Mouse (Mus musculus) heart, embryonic 12.5 days (tissue): Measurements from ENCODE around the gene Narfl. TPM values are rescaled to one million over a fixed set of nuclear protein-coding genes. Genes with fewer than 3 reads are reported as not detected.
A peak's percentile ranks its signal among the peaks of the same experiment; 100 is the strongest.

Source experiments
- ATAC-seq: fragments of 200-750 bp; cut with Nextera tagmentation; 2 replicates; pipeline ENCODE4 v1.8.0; 2017; ENCODE audit warnings: moderate TSS enrichment, moderate library complexity; ENCODE audit not compliant: insufficient number of reproducible peaks, low FRiP score
- H3K27ac ChIP-seq: fragments of 300-500 bp; sonication (generic); 2 replicates; pipeline ENCODE4 v1.5.1; 2016; ENCODE audit warnings: mild to moderate bottlenecking, moderate library complexity; ENCODE audit not compliant: poor library complexity, severe bottlenecking
- H3K27me3 ChIP-seq: fragments of 300-500 bp; sonication (generic); replicated peaks from 2 replicates; pipeline ENCODE4 v1.6.1; 2016; ENCODE audit warnings: mild to moderate bottlenecking, moderate library complexity
- H3K36me3 ChIP-seq: fragments of 300-500 bp; sonication (generic); 2 replicates; pipeline ENCODE4 v1.6.1; 2016; ENCODE audit warnings: mild to moderate bottlenecking, moderate library complexity
- H3K4me1 ChIP-seq: fragments of 300-500 bp; sonication (generic); replicated peaks from 2 replicates; pipeline ENCODE4 v1.6.1; 2016; ENCODE audit warnings: mild to moderate bottlenecking
- H3K4me2 ChIP-seq: fragments of 300-500 bp; sonication (generic); 2 replicates; pipeline ENCODE4 v1.6.1; 2016; ENCODE audit warnings: mild to moderate bottlenecking, moderate library complexity
- H3K4me3 ChIP-seq: fragments of 300-500 bp; sonication (generic); 2 replicates; pipeline ENCODE4 v1.5.1; 2016; ENCODE audit warnings: mild to moderate bottlenecking
- H3K9ac ChIP-seq: fragments of 300-500 bp; sonication (generic); 2 replicates; pipeline ENCODE4 v1.6.1; 2016; ENCODE audit warnings: mild to moderate bottlenecking, moderate library complexity
- H3K9me3 ChIP-seq: fragments of 300-500 bp; sonication (generic); replicated peaks from 2 replicates; pipeline ENCODE4 v1.6.1; 2016; ENCODE audit warnings: mild to moderate bottlenecking, moderate library complexity
- WGBS: fragments of 180-500 bp; shearing (Covaris S2); methylation state at CpG from one replicate; pipeline ENCODE4 v1.1.7; 2016; 5-methylcytosine and 5-hydroxymethylcytosine counted together
- polyA plus RNA-seq: library from polyadenylated mRNA; unstranded; fragments of >200 nt; fragmentation: Nextera tagmentation; extraction: Ambion mirVana; gene quantifications from 2 replicates; pipeline ENCODE4 v1.2.1, GENCODE M21; 2016

The Narfl gene
- polyA plus RNA-seq, 1 experiment from 2014 or later = 31.8 TPM

- H3K27ac ChIP-seq = no peak overlapping the region
These were observed 11.0 kb upstream of the Narfl start for GRCm38 (mm10) chr17:25762591-25762990.

GRCm38 (mm10) chr17:25765886-25766285, 7.7 kb upstream of the Narfl start:
- H3K4me2 ChIP-seq = no peak overlapping the region
- WGBS = 47% methylated on average over 5 of the region's 5 CpGs
- ATAC-seq = no peak

More at GRCm38 (mm10) chr17:25762591-25762990, 11.0 kb upstream of the Narfl start:
- ATAC-seq = no peak
- H3K36me3 ChIP-seq = no peaks in the 10 kb centered on the region
- H3K4me3 ChIP-seq = no peak overlapping the region
- H3K4me2 ChIP-seq = no peak overlapping the region
- no peaks in the 10 kb centered on the region for H3K4me1 ChIP-seq
- WGBS = 26% methylated on average over 3 of the region's 3 CpGs
- no peak overlapping the region for H3K9ac ChIP-seq
- peaks cover 15% of the 10 kb centered on the region for H3K27me3 ChIP-seq
- H3K9me3 ChIP-seq = no peaks in the 10 kb centered on the region

GRCm38 (mm10) chr17:25769331-25769730, 4.2 kb upstream of the Narfl start:
- peaks cover 4% of the 10 kb centered on the region for H3K4me1 ChIP-seq
- no peaks in the 10 kb centered on the region for H3K36me3 ChIP-seq
- no peak overlapping the region for H3K4me2 ChIP-seq
- H3K9ac ChIP-seq = no peak overlapping the region
- 62% methylated on average over 9 of the region's 9 CpGs for WGBS
- no peak overlapping the region for H3K27ac ChIP-seq
- H3K9me3 ChIP-seq = no peaks in the 10 kb centered on the region
- ATAC-seq = no peak
- H3K4me3 ChIP-seq = no peak overlapping the region
- peaks cover 27% of the 10 kb centered on the region for H3K27me3 ChIP-seq

More at GRCm38 (mm10) chr17:25765886-25766285, 7.7 kb upstream of the Narfl start:
- no peak overlapping the region for H3K4me3 ChIP-seq
- no peaks in the 10 kb centered on the region for H3K9me3 ChIP-seq
- H3K9ac ChIP-seq = no peak overlapping the region
- H3K4me1 ChIP-seq = no peaks in the 10 kb centered on the region
- H3K27ac ChIP-seq = no peak overlapping the region
- no peaks in the 10 kb centered on the region for H3K36me3 ChIP-seq
- peaks cover 30% of the 10 kb centered on the region for H3K27me3 ChIP-seq

GRCm38 (mm10) chr17:25775318-25776062, 1.9 kb downstream of the Narfl start:
- Histone ChIP-seq H3K36me3 (peaks cover 43% of the 10 kb centered on the region), H3K9me3 (no peaks in the 10 kb centered on the region), H3K4me3 (no peak overlapping the region), H3K27ac (no peak overlapping the region), H3K27me3 (0 out of 2 replicates have a peak, but pooled peaks cover 2% of the 10 kb centered on the region), H3K9ac (no peak overlapping the region), H3K4me1 (peaks cover 10% of the 10 kb centered on the region), H3K4me2 (no peak overlapping the region)
- ATAC-seq = no peak
- 75% methylated on average over 10 of the region's 10 CpGs for WGBS

- Histone ChIP-seq H3K27ac (no peak overlapping the region), H3K9me3 (no peaks in the 10 kb centered on the region), H3K4me3 (no peak overlapping the region), H3K9ac (no peak overlapping the region), H3K4me1 (peaks cover 12% of the 10 kb centered on the region), H3K4me2 (no peak overlapping the region), H3K36me3 (peaks cover 67% of the 10 kb centered on the region), H3K27me3 (no peaks in the 10 kb centered on the region)
- WGBS = 95% methylated on average over 5 of the region's 5 CpGs
- no peak for ATAC-seq
These were observed 4.4 kb downstream of the Narfl start for GRCm38 (mm10) chr17:25777948-25778347.

GRCm38 (mm10) chr17:25781339-25781738, 7.8 kb downstream of the Narfl start:
- Histone ChIP-seq H3K4me2 (no peak overlapping the region), H3K27me3 (no peaks in the 10 kb centered on the region), H3K9me3 (no peaks in the 10 kb centered on the region), H3K4me1 (peaks cover 24% of the 10 kb centered on the region), H3K27ac (no peak overlapping the region), H3K4me3 (no peak overlapping the region), H3K9ac (no peak overlapping the region), H3K36me3 (peaks cover 74% of the 10 kb centered on the region)
- 81% methylated on average over 6 of the region's 6 CpGs for WGBS
- ATAC-seq = no peak

GRCm38 (mm10) chr17:25783086-25783485, 9.5 kb downstream of the Narfl start:
- peaks cover 24% of the 10 kb centered on the region for H3K4me1 ChIP-seq
- H3K4me2 ChIP-seq = no peak overlapping the region
- no peak overlapping the region for H3K4me3 ChIP-seq
- 69% methylated on average over 7 of the region's 7 CpGs for WGBS
- H3K27ac ChIP-seq = no peak overlapping the region
- H3K27me3 ChIP-seq = no peaks in the 10 kb centered on the region
- H3K36me3 ChIP-seq = peaks cover 66% of the 10 kb centered on the region
- no peaks in the 10 kb centered on the region for H3K9me3 ChIP-seq
- H3K9ac ChIP-seq = peak overlapping the region; percentile 9; the same call in 1 of the 2 replicates
- no peak for ATAC-seq

- H3K36me3 ChIP-seq = peaks cover 63% of the 10 kb centered on the region
- peak overlapping the region; percentile 75 for H3K4me3 ChIP-seq
- peak overlapping the region; percentile 90 for H3K9ac ChIP-seq
- H3K27ac ChIP-seq = no peak overlapping the region
- H3K9me3 ChIP-seq = no peaks in the 10 kb centered on the region
- no peak for ATAC-seq
- H3K4me2 ChIP-seq = peak overlapping the region; percentile 84
- H3K27me3 ChIP-seq = no peaks in the 10 kb centered on the region
- peaks cover 24% of the 10 kb centered on the region for H3K4me1 ChIP-seq
- WGBS = 80% methylated on average over 15 of the region's 15 CpGs
These were observed 10.4 kb downstream of the Narfl start for GRCm38 (mm10) chr17:25783861-25784574.

- peak within 1 kb of the TSS; percentile 84 for H3K4me2 ChIP-seq
- under 1% methylated on average over 23 of the region's 23 CpGs for WGBS
- no peaks in the 10 kb centered on the region for H3K27me3 ChIP-seq
- ATAC-seq = peak; percentile 89
- H3K36me3 ChIP-seq = peaks cover 63% of the 10 kb centered on the region
- H3K9me3 ChIP-seq = no peaks in the 10 kb centered on the region
- H3K4me3 ChIP-seq = peak within 1 kb of the TSS; percentile 75
- peak within 1 kb of the TSS; percentile 90 for H3K9ac ChIP-seq
- H3K27ac ChIP-seq = peak within 1 kb of the TSS; percentile 90
- peaks cover 24% of the 10 kb centered on the region for H3K4me1 ChIP-seq
These were observed 11.7 kb downstream of the Narfl start, which contains the start of gene Haghl for GRCm38 (mm10) chr17:25785281-25785745. Gene Haghl, minus strand, starts transcription at chr17:25785673.

GRCm38 (mm10) chr17:25786280-25786679, 12.7 kb downstream of the Narfl start, which contains the start of gene Ccdc78:
Gene Ccdc78, plus strand, starts transcription at chr17:25786580.
- Histone ChIP-seq H3K9ac (peak within 1 kb of the TSS; percentile 90), H3K4me1 (peaks cover 32% of the 10 kb centered on the region), H3K27me3 (no peaks in the 10 kb centered on the region), H3K36me3 (peaks cover 57% of the 10 kb centered on the region), H3K4me2 (peak within 1 kb of the TSS; percentile 84), H3K9me3 (no peaks in the 10 kb centered on the region), H3K4me3 (peak within 1 kb of the TSS; percentile 75), H3K27ac (peak within 1 kb of the TSS; percentile 90)
- no peak for ATAC-seq
- 74% methylated on average over 3 of the region's 3 CpGs for WGBS
